Mouse (Mus musculus) hindbrain, embryonic 13.5 days (tissue): Measurements from ENCODE around the gene Tal1. TPM values are rescaled to one million over a fixed set of nuclear protein-coding genes. Genes with fewer than 3 reads are reported as not detected.

Experiments used
- polyA plus RNA-seq: library from polyadenylated mRNA; unstranded; fragments of >200 nt; fragmentation: Nextera tagmentation; extraction: Ambion mirVana; gene quantifications from 2 replicates; pipeline ENCODE4 v1.2.1, GENCODE M21; 2015

Tal1 gene
- polyA plus RNA-seq, 1 experiment from 2014 or later: 3.8 TPM

Other genes starting within 250 kb of the Tal1 start
- gene Gm12830, start 234.7 kb upstream of the Tal1 start, polyA plus RNA-seq: not detected in 2 replicates
- 0.21 and 0.28 TPM in 2 replicates for gene Foxd2, start 147.6 kb upstream of the Tal1 start, polyA plus RNA-seq
- not detected in 2 replicates for gene Foxe3, start 130.4 kb upstream of the Tal1 start, polyA plus RNA-seq
- gene Cmpk1, start 69.2 kb upstream of the Tal1 start, polyA plus RNA-seq: 186 and 191 TPM in 2 replicates
- 3.1 and 3.5 TPM in 2 replicates for gene Stil, start 56.3 kb upstream of the Tal1 start, polyA plus RNA-seq
- 5.5 and 10.3 TPM in 2 replicates for gene Pdzk1ip1, start 32.3 kb downstream of the Tal1 start, polyA plus RNA-seq
- gene Cyp4x1, start 77.9 kb downstream of the Tal1 start, polyA plus RNA-seq: 5.9 and 6.7 TPM in 2 replicates
- gene Cyp4a29, start 185.7 kb downstream of the Tal1 start, polyA plus RNA-seq: not detected in 2 replicates
- not detected in 2 replicates for gene Cyp4a12a, start 242.6 kb downstream of the Tal1 start, polyA plus RNA-seq